Mouse (Mus musculus) liver, embryonic 16.5 days (tissue): Measurements from ENCODE around the gene Stpg3. TPM values are rescaled to one million over a fixed set of nuclear protein-coding genes. Genes with fewer than 3 reads are reported as not detected.

Source experiments
- ATAC-seq: fragments of 200-750 bp; cut with Nextera tagmentation; 2 replicates; pipeline ENCODE4 v1.8.0; 2017; ENCODE audit warnings: low read depth, mild to moderate bottlenecking, moderate number of reproducible peaks, moderate library complexity
- H3K27ac ChIP-seq: fragments of 300-500 bp; sonication (generic); 2 replicates; pipeline ENCODE4 v1.5.1; 2014; ENCODE audit warnings: mild to moderate bottlenecking, low read length
- H3K27me3 ChIP-seq: fragments of 300-500 bp; sonication (generic); 2 replicates; pipeline ENCODE4 v1.6.1; 2014; ENCODE audit warnings: low read depth, low read length, mixed read lengths; ENCODE audit not compliant: control insufficient read depth, insufficient read depth
- H3K36me3 ChIP-seq: fragments of 300-500 bp; sonication (generic); 2 replicates; pipeline ENCODE4 v1.6.1; 2014; ENCODE audit warnings: mild to moderate bottlenecking; ENCODE audit not compliant: control insufficient read depth, insufficient read depth
- H3K4me1 ChIP-seq: fragments of 300-500 bp; sonication (generic); 2 replicates; pipeline ENCODE4 v1.6.1; 2014; ENCODE audit warnings: low read depth, low read length, mixed read lengths; ENCODE audit not compliant: control insufficient read depth
- H3K4me2 ChIP-seq: fragments of 300-500 bp; sonication (generic); 2 replicates; pipeline ENCODE4 v1.6.1; 2014; ENCODE audit warnings: low read depth, low read length, mixed read lengths
- H3K4me3 ChIP-seq: fragments of 300-500 bp; sonication (generic); 2 replicates; pipeline ENCODE4 v1.5.1; 2014; ENCODE audit warnings: low read depth, mild to moderate bottlenecking, low read length
- H3K9ac ChIP-seq: fragments of 300-500 bp; sonication (generic); 2 replicates; pipeline ENCODE4 v1.6.1; 2014; ENCODE audit warnings: low read depth, low read length
- H3K9me3 ChIP-seq: fragments of 300-500 bp; sonication (generic); replicated peaks from 2 replicates; pipeline ENCODE4 v1.6.1; 2016; ENCODE audit warnings: low read length; ENCODE audit not compliant: control insufficient read depth
- WGBS: fragments of 180-500 bp; shearing (Covaris S2); extraction: QIAGEN DNeasy Blood & Tissue Kit; methylation state at CpG from one replicate; pipeline ENCODE4 v1.1.7; 2014; ENCODE audit not compliant: insufficient replicate concordance; 5-methylcytosine and 5-hydroxymethylcytosine counted together
- polyA plus RNA-seq: library from polyadenylated mRNA; unstranded; fragments of >200 nt; fragmentation: Nextera tagmentation; extraction: Ambion mirVana; gene quantifications from 2 replicates; pipeline ENCODE4 v1.2.1, GENCODE M21; 2015

Stpg3 gene
- polyA plus RNA-seq, 1 experiment from 2014 or later: not detected

DNA sequence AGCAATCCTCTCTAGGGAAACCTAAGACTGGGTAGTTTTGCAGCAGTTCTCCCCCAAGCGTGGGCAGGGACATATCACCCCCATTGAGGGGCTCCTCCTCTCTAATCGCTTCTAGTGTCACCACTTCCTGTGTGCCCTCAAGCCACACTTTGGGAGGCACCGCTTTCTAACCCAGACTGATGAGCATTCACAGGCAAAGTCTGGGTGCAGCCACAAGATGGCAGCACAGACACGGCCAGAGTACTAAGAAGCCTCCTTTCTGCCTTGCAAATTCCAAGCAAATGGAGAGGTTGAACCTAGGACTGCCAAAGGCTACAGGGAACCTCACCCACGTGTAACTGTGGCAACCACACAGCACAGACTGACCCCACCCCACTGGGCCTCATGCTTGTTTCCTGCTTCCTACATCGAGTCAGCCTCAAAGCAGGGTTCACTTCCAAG lies 21.1 kb downstream of the Stpg3 start:
- H3K36me3 ChIP-seq: peaks cover under 1% of the 10 kb centered on the region; the same call in 1 of the 2 replicates
- no peak overlapping the region for H3K9ac ChIP-seq
- H3K4me1 ChIP-seq: peaks cover 40% of the 10 kb centered on the region
- 1% methylated on average over 6 of the region's 6 CpGs for WGBS
- no peaks in the 10 kb centered on the region for H3K9me3 ChIP-seq
- H3K27ac ChIP-seq: no peak overlapping the region; the same call in 1 of the 2 replicates
- ATAC-seq: peak; percentile 24
- no peaks in the 10 kb centered on the region for H3K27me3 ChIP-seq
- no peak overlapping the region for H3K4me3 ChIP-seq
- H3K4me2 ChIP-seq: peak overlapping the region; percentile 71; the same call in 1 of the 2 replicates

DNA sequence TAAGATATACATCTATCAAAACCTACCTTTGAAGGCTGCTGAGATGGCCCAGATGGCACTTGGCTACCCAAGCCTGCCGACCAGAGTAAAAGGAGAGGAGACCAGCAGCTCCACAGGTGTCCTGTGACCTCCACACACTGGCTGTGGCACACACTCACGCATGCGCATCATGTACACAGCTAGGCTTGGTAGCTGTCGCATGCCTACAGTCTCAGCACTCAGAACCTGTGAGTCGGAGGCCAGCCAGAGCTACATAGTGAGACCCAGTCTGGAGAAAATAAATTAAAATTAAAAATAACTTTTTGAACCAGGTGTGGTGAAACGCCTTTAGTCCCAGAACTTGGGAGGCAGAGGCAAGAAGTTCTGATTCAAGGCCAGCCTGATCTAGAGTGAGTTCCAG lies 26.6 kb downstream of the Stpg3 start:
- H3K27me3 ChIP-seq: peaks cover 38% of the 10 kb centered on the region
- H3K36me3 ChIP-seq: no peaks in the 10 kb centered on the region
- H3K4me2 ChIP-seq: no peak overlapping the region
- WGBS: 70% methylated on average over 6 of the region's 6 CpGs
- H3K9ac ChIP-seq: no peak overlapping the region
- no peak overlapping the region for H3K4me3 ChIP-seq
- no peaks in the 10 kb centered on the region for H3K9me3 ChIP-seq
- ATAC-seq: no peak
- peaks cover 6% of the 10 kb centered on the region for H3K4me1 ChIP-seq
- H3K27ac ChIP-seq: no peak overlapping the region

GRCm38 (mm10) chr2:25186575-25186930 lies 27.9 kb downstream of the Stpg3 start:
- peak overlapping the region; percentile 83; the same call in 1 of the 2 replicates for H3K4me2 ChIP-seq
- H3K27ac ChIP-seq: no peak overlapping the region
- no peaks in the 10 kb centered on the region for H3K36me3 ChIP-seq
- H3K27me3 ChIP-seq: peaks cover 50% of the 10 kb centered on the region
- 33% methylated on average over 5 of the region's 5 CpGs for WGBS
- no peaks in the 10 kb centered on the region for H3K9me3 ChIP-seq
- peaks cover 15% of the 10 kb centered on the region for H3K4me1 ChIP-seq
- ATAC-seq: no peak
- H3K4me3 ChIP-seq: no peak overlapping the region
- no peak overlapping the region for H3K9ac ChIP-seq

GRCm38 (mm10) chr2:25185625-25186574 lies 28.5 kb downstream of the Stpg3 start:
- ATAC-seq: peak; percentile 35; the same call in 1 of the 2 replicates
- H3K4me3 ChIP-seq: peak overlapping the region; percentile 56
- peak overlapping the region; percentile 83 for H3K4me2 ChIP-seq
- peak overlapping the region; percentile 56 for H3K9ac ChIP-seq
- peaks cover 21% of the 10 kb centered on the region for H3K4me1 ChIP-seq
- peaks cover 56% of the 10 kb centered on the region for H3K27me3 ChIP-seq
- no peak overlapping the region for H3K27ac ChIP-seq
- 2% methylated on average over 64 of the region's 64 CpGs for WGBS
- H3K9me3 ChIP-seq: no peaks in the 10 kb centered on the region
- H3K36me3 ChIP-seq: no peaks in the 10 kb centered on the region

- Histone ChIP-seq H3K4me3 (no peak overlapping the region), H3K27me3 (peaks cover 64% of the 10 kb centered on the region), H3K36me3 (no peaks in the 10 kb centered on the region), H3K27ac (no peak overlapping the region), H3K9me3 (no peaks in the 10 kb centered on the region), H3K9ac (no peak overlapping the region), H3K4me1 (peaks cover 28% of the 10 kb centered on the region), H3K4me2 (no peak overlapping the region)
- WGBS: 85% methylated on average over 7 of the region's 7 CpGs
- ATAC-seq: no peak
Observed at GRCm38 (mm10) chr2:25184496-25184895, 29.9 kb downstream of the Stpg3 start.

GRCm38 (mm10) chr2:25183336-25183735 lies 31.1 kb downstream of the Stpg3 start:
- WGBS: 64% methylated on average over 2 of the region's 2 CpGs
- Histone ChIP-seq H3K27me3 (peaks cover 68% of the 10 kb centered on the region), H3K27ac (no peak overlapping the region), H3K4me3 (no peak overlapping the region), H3K9me3 (no peaks in the 10 kb centered on the region), H3K4me1 (peaks cover 28% of the 10 kb centered on the region), H3K36me3 (no peaks in the 10 kb centered on the region), H3K9ac (no peak overlapping the region), H3K4me2 (no peak overlapping the region)
- ATAC-seq: no peak

DNA sequence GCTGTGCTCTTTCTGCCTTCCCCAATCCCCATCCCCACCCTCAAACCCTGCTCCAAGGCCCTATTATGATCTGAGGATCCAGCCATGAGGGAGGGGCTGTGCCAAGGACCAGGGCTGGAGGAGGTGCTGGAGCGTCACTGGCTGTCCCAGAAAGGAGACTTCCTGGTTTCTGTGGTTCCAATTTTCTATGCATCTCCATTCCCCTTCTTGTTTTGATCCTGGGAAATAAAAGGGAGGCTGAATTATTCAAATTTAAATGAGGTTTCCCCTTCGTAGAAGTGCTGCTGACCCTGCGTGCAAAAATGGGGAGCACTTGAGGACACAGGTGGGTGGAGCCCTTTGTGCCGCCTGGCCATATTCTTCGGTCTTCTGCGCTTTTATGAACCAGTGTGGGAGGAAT lies 31.8 kb downstream of the Stpg3 start:
- H3K4me2 ChIP-seq: peak overlapping the region; percentile 97; the same call in 1 of the 2 replicates
- H3K27me3 ChIP-seq: peaks cover 68% of the 10 kb centered on the region
- no peaks in the 10 kb centered on the region for H3K9me3 ChIP-seq
- H3K9ac ChIP-seq: no peak overlapping the region
- no peak for ATAC-seq
- H3K4me3 ChIP-seq: peak overlapping the region; percentile 29
- no peak overlapping the region for H3K27ac ChIP-seq
- WGBS: 23% methylated on average over 6 of the region's 6 CpGs
- peaks cover 28% of the 10 kb centered on the region for H3K4me1 ChIP-seq
- no peaks in the 10 kb centered on the region for H3K36me3 ChIP-seq

DNA sequence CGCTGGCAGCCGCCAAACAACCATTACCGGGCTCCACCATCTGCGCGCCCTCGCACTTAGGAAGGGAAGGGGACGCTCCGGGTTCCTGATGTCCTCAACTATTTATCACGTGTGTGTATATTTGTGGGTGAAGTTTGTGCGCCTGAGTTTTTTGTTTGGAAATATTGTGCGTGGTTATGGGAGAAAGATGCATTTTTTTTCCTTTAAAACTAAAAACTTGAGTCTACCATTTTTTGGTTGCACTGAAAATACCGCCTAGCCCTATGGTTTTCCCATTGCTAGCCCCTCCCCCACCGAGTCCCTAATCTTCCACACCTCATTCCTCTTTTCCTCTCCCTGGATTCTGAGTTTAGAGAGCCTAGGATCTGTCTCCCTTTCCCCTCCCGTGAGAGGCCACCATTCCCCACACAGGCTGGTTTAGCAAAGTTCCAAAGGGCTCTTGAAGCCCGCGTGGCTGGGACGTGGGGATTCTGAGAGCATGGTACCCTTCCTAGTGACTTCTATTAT lies 32.5 kb downstream of the Stpg3 start:
- Histone ChIP-seq H3K4me1 (peaks cover 28% of the 10 kb centered on the region), H3K27ac (peak overlapping the region; percentile 66; the same call in 1 of the 2 replicates), H3K4me2 (peak overlapping the region; percentile 97), H3K9ac (peak overlapping the region; percentile 62), H3K36me3 (no peaks in the 10 kb centered on the region), H3K27me3 (peaks cover 67% of the 10 kb centered on the region), H3K4me3 (peak overlapping the region; percentile 70), H3K9me3 (no peaks in the 10 kb centered on the region)
- ATAC-seq: no peak
- WGBS: 2% methylated on average over 17 of the region's 17 CpGs
